8 mouse cellular contexts compared by ENCODE assay signal in genomic region chr2:105134296-105134695, GRCm38 (mm10). TPM values are rescaled to one million over a fixed set of nuclear protein-coding genes. Genes with fewer than 3 reads are reported as not detected.
DNase-seq lines count a peak whose midpoint lies in the region; ATAC-seq and TF ChIP-seq lines count a peak whose summit lies in the region.

No protein-coding gene starts in this region.

- no peaks in the 10 kb centered on the region for H3K36me3 ChIP-seq in E14TG2a.4 (ENCODE audit: insufficient read depth, low read length)
- no peaks in the 10 kb centered on the region for H3K36me3 ChIP-seq in limb, embryonic 10.5 days

- no peak overlapping the region for H3K27ac ChIP-seq in limb, embryonic 10.5 days

- no peaks in the 10 kb centered on the region for H3K9me3 ChIP-seq in E14TG2a.4 (ENCODE audit: low read length)
- H3K9me3 ChIP-seq in limb, embryonic 10.5 days (replicated peaks) = no peaks in the 10 kb centered on the region

- WGBS in limb, embryonic 10.5 days = under 1% methylated on average over 19 of the region's 19 CpGs

- DNase-seq in cerebellum, postnatal 10 days = peak; percentile 31 to 45
- DNase-seq in cerebellum, adult 9-10 months = no peak
- peak; percentile 63 for DNase-seq in heart, adult 8-10 months (ENCODE audit: low spot score)
- DNase-seq in limb, embryonic 10.5 days (ENCODE audit: low spot score) = peak; percentile 57
- DNase-seq in B cell, adult 2 months = no peak

- no peak for TF ChIP-seq CTCF in E14TG2a.4 (conservative IDR thresholded peaks at IDR 0.05; ENCODE audit: low read length)

- peaks cover 91% of the 10 kb centered on the region for H3K27me3 ChIP-seq in E14TG2a.4 (ENCODE audit: insufficient read depth, low read length)
- H3K27me3 ChIP-seq in limb, embryonic 10.5 days (ENCODE audit: low read depth, poor library complexity, severe bottlenecking) = peaks cover 100% of the 10 kb centered on the region

- ATAC-seq in frontal cortex, adult (ENCODE audit: low TSS enrichment) = no peak
- no peak for ATAC-seq in inflammation-experienced regulatory T-cells, adult 6 months

- H3K4me1 ChIP-seq in E14TG2a.4 (replicated peaks; ENCODE audit: low read depth, low read length) = peaks cover 44% of the 10 kb centered on the region
- H3K4me1 ChIP-seq in limb, embryonic 10.5 days = peaks cover 34% of the 10 kb centered on the region

- peak overlapping the region; percentile 37 for H3K4me3 ChIP-seq in E14TG2a.4 (replicated peaks; ENCODE audit: low read length)
- H3K4me3 ChIP-seq in limb, embryonic 10.5 days = no peak overlapping the region

RNA-seq across cellular contexts. Expression of gene Wt1, which starts 8.0 kb away (rescaled TPM):
- total RNA-seq in heart, adult 8-10 months (2022) = 1 to 10 TPM; 4.7 to 8.3 (median 5.3) TPM
- 5.6 and 6.6 TPM in 2 replicates for polyA plus RNA-seq in limb, embryonic 10.5 days (2016; fragmentation: Nextera tagmentation; extraction: Ambion mirVana)
- polyA plus RNA-seq in inflammation-experienced regulatory T-cells, adult 6 months (2017; shearing (Covaris generic)) = not detected

RNA-seq across cellular contexts. Expression of gene Gm11060, which starts 42.5 kb away (rescaled TPM):
- not detected for total RNA-seq in heart, adult 8-10 months (2022)
- not detected in 2 replicates for polyA plus RNA-seq in limb, embryonic 10.5 days (2016; fragmentation: Nextera tagmentation; extraction: Ambion mirVana)
- not detected for polyA plus RNA-seq in inflammation-experienced regulatory T-cells, adult 6 months (2017; shearing (Covaris generic))

Comparison
In these comparisons a context has a peak if more than half of its experiments do, and no peak if none do; other contexts are left out.
1. DNase-seq: peak in cerebellum, postnatal 10 days (2 of 2), heart, adult 8-10 months (single experiment) and limb, embryonic 10.5 days (single experiment); none in cerebellum, adult 9-10 months (single experiment) and B cell, adult 2 months (0 of 2).